In the genomic region with DNA sequence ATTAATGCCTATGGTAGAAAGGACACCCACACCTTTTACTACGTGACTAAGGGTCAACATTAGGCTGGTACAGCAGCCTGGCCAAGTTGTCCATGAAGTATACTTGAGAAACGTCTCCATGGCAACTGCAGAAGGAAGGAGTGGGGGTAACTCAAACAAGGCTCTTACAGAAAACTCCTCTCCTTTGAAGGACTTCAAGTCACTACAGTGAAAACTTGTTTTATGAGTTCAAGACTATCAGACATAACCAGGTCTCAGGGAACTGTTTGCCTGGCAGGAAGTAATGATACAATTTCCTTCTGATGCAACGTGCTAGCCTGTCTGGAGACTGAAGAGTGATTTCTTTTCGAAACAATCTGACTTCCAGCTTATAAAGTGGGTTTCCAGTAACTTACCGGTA, we compare ENCODE assay signal across 23 mouse cellular contexts.
A peak's percentile ranks its signal among the peaks of the same experiment; 100 is the strongest.
DNase-seq lines count a peak whose midpoint lies in the region; ATAC-seq and TF ChIP-seq lines count a peak whose summit lies in the region.
"Had no signal": no experiment of that assay in that cellular context is flagged by ENCODE, and none has a peak within 500 bp of the region (broad histone marks: within the 10 kb centered on the region; RNA-seq: fewer than 3 reads in every experiment).

No protein-coding gene starts in this region.

- 34% methylated on average over 5 of the region's 5 CpGs for WGBS in lung, adult 2 months
- WGBS in lung, embryonic 15.5 days: 48% methylated on average over 5 of the region's 5 CpGs

- peak; percentile 68 to 81 for DNase-seq in lung, adult 18-20 months
- DNase-seq in lung, adult 2 months: no peak
- DNase-seq in lung, postnatal 36 days: peak; percentile 77
- no peak for DNase-seq in thymus, postnatal 4 days
- no peak for DNase-seq in right cerebral cortex, adult 18-20 months
- DNase-seq in heart, postnatal 14 days: no peak
- DNase-seq: adrenal gland, postnatal 14 days; cerebellum, adult 9-10 months; gastrocnemius, postnatal 10 days; heart, adult 11 months; kidney, postnatal 10 days; liver, postnatal 0 days had no signal

- H3K9ac ChIP-seq in lung, embryonic 15.5 days: no peak overlapping the region
- H3K9ac ChIP-seq: embryonic facial prominence, embryonic 15.5 days; intestine, embryonic 15.5 days; limb, embryonic 12.5 days; liver, postnatal 0 days had no signal

- H3K9me3 ChIP-seq in lung, embryonic 15.5 days: no peaks in the 10 kb centered on the region
- H3K9me3 ChIP-seq: embryonic facial prominence, embryonic 15.5 days; hindbrain, embryonic 10.5 days; intestine, embryonic 15.5 days; limb, embryonic 12.5 days had no signal

- peak; percentile 88 for ATAC-seq in lung, embryonic 15.5 days (ENCODE audit: borderline replicate concordance, extremely low read depth, low FRiP score, low TSS enrichment)
- ATAC-seq: forebrain, embryonic 16.5 days; hindbrain, embryonic 16.5 days; intestine, embryonic 15.5 days; liver, postnatal 0 days; midbrain, embryonic 16.5 days had no signal

- intact Hi-C loops in heart, postnatal 14 days (cut with DNase I): no loop called here

- H3K4me3 ChIP-seq in lung, adult 2 months (replicated peaks; ENCODE audit: extremely low read depth, low read depth, low read length): no peak overlapping the region
- no peak overlapping the region for H3K4me3 ChIP-seq in lung, embryonic 15.5 days
- H3K4me3 ChIP-seq: embryonic facial prominence, embryonic 15.5 days; hindbrain, embryonic 10.5 days; intestine, embryonic 15.5 days; layer of hippocampus, adult 2 months; limb, embryonic 12.5 days had no signal

- H3K36me3 ChIP-seq in lung, embryonic 15.5 days: no peaks in the 10 kb centered on the region
- H3K36me3 ChIP-seq: embryonic facial prominence, embryonic 15.5 days; hindbrain, embryonic 10.5 days; intestine, embryonic 15.5 days; limb, embryonic 12.5 days had no signal

- H3K4me1 ChIP-seq in lung, adult 2 months (ENCODE audit: control insufficient read depth, insufficient read depth, low read length): no peaks in the 10 kb centered on the region; the same call in none of the 2 replicates
- peaks cover 5% of the 10 kb centered on the region; the same call in 1 of the 2 replicates for H3K4me1 ChIP-seq in lung, embryonic 15.5 days
- H3K4me1 ChIP-seq: embryonic facial prominence, embryonic 15.5 days; hindbrain, embryonic 10.5 days; intestine, embryonic 15.5 days; limb, embryonic 12.5 days had no signal

- TF ChIP-seq POLR2A in lung, adult 2 months (IDR thresholded peaks at IDR 0.05; ENCODE audit: borderline replicate concordance, extremely low read depth, low read depth, low read length): no peak

- TF ChIP-seq CTCF in lung, adult 2 months (IDR thresholded peaks at IDR 0.05; ENCODE audit: insufficient read depth, low read length): no peak

- no peaks in the 10 kb centered on the region for H3K27me3 ChIP-seq in lung, embryonic 15.5 days
- H3K27me3 ChIP-seq: embryonic facial prominence, embryonic 15.5 days; intestine, embryonic 15.5 days; limb, embryonic 12.5 days had no signal

- peak overlapping the region; percentile 72 for H3K27ac ChIP-seq in lung, embryonic 15.5 days
- H3K27ac ChIP-seq: embryonic facial prominence, embryonic 15.5 days; hindbrain, embryonic 10.5 days; intestine, embryonic 15.5 days; layer of hippocampus, adult 2 months; limb, embryonic 12.5 days had no signal

- H3K4me2 ChIP-seq in lung, embryonic 15.5 days: no peak overlapping the region
- H3K4me2 ChIP-seq: embryonic facial prominence, embryonic 15.5 days; heart, embryonic 11.5 days; intestine, embryonic 15.5 days; limb, embryonic 12.5 days; liver, embryonic 11.5 days had no signal

Comparison
In these comparisons a context has a peak if more than half of its experiments do, and no peak if none do; other contexts are left out.
1. DNase-seq: peak in lung, adult 18-20 months (2 of 2) and lung, postnatal 36 days (single experiment); none in lung, adult 2 months (single experiment), thymus, postnatal 4 days (single experiment), right cerebral cortex, adult 18-20 months (single experiment) and heart, postnatal 14 days (0 of 2).